Mouse (Mus musculus) heart, postnatal 0 days (tissue): Measurements from ENCODE around the gene Tmem82. TPM values are rescaled to one million over a fixed set of nuclear protein-coding genes. Genes with fewer than 3 reads are reported as not detected.

ENCODE experiments used
- ATAC-seq: fragments of 200-750 bp; cut with Nextera tagmentation; 2 replicates; pipeline ENCODE4 v1.8.0; 2017; ENCODE audit warnings: low read depth, moderate number of reproducible peaks, moderate library complexity; ENCODE audit not compliant: insufficient read depth
- DNase-seq: peaks from one replicate; pipeline ENCODE4 v3.0.0-alpha.2; 2016; ENCODE audit warnings: low spot score
- H3K27ac ChIP-seq: fragments of 300-500 bp; sonication (generic); 2 replicates; pipeline ENCODE4 v1.5.1; 2014; ENCODE audit warnings: low read depth, mild to moderate bottlenecking
- H3K27me3 ChIP-seq: fragments of 300-500 bp; sonication (generic); 2 replicates; pipeline ENCODE4 v1.6.1; 2014; ENCODE audit warnings: low read length, mixed read lengths; ENCODE audit not compliant: control insufficient read depth, insufficient read depth
- H3K36me3 ChIP-seq: fragments of 300-500 bp; sonication (generic); replicated peaks from 2 replicates; pipeline ENCODE4 v1.6.1; 2014; ENCODE audit warnings: low read length, mixed read lengths; ENCODE audit not compliant: control insufficient read depth, insufficient read depth
- H3K4me1 ChIP-seq: fragments of 300-500 bp; sonication (generic); 2 replicates; pipeline ENCODE4 v1.6.1; 2014; ENCODE audit warnings: antibody characterized with exemption; ENCODE audit not compliant: control insufficient read depth, insufficient read depth
- H3K4me2 ChIP-seq: fragments of 300-500 bp; sonication (generic); 2 replicates; pipeline ENCODE4 v1.6.1; 2014; ENCODE audit warnings: low read depth, mild to moderate bottlenecking, low read length, moderate library complexity
- H3K4me3 ChIP-seq: fragments of 300-500 bp; sonication (generic); 2 replicates; pipeline ENCODE4 v1.5.1; 2014; ENCODE audit warnings: low read depth, low read length
- H3K9ac ChIP-seq: fragments of 300-500 bp; sonication (generic); replicated peaks from 2 replicates; pipeline ENCODE4 v1.6.1; 2014; ENCODE audit warnings: low read depth, low read length, mixed read lengths
- H3K9me3 ChIP-seq: fragments of 300-500 bp; sonication (generic); replicated peaks from 2 replicates; pipeline ENCODE4 v1.6.1; 2016; ENCODE audit warnings: low read length; ENCODE audit not compliant: control insufficient read depth
- CTCF ChIP-seq: IDR thresholded peaks from 2 replicates; pipeline ENCODE4 v1.5.1; 2016; ENCODE audit warnings: antibody characterized with exemption, control low read depth, low read depth
- EP300 ChIP-seq: IDR thresholded peaks from 2 replicates; pipeline ENCODE4 v1.6.1; 2016; ENCODE audit warnings: antibody characterized with exemption, low read depth
- WGBS: fragments of 180-500 bp; shearing (Covaris S2); extraction: QIAGEN DNeasy Blood & Tissue Kit; methylation state at CpG from one replicate; pipeline ENCODE4 v1.1.7; 2014; 5-methylcytosine and 5-hydroxymethylcytosine counted together
- polyA plus RNA-seq: library from polyadenylated mRNA; unstranded; fragments of >200 nt; fragmentation: Nextera tagmentation; extraction: Ambion mirVana; gene quantifications from 2 replicates; pipeline ENCODE4 v1.2.1, GENCODE M21; 2015
- total RNA-seq: library from RNA; depleted of rRNA; stranded (reverse); fragments of >200 nt; gene quantifications from 2 replicates; pipeline ENCODE4 v1.2.3, GENCODE M21; 2014; ENCODE audit warnings: low replicate concordance; rRNA removed

Tmem82 gene
- total and polyA plus RNA-seq, 2 experiments from 2014 or later, result 6.1 to 6.8 TPM

- TF ChIP-seq CTCF (no peak), EP300 (no peak)
- Histone ChIP-seq H3K4me2 (no peak overlapping the region), H3K4me3 (no peak overlapping the region), H3K27me3 (no peaks in the 10 kb centered on the region), H3K36me3 (no peaks in the 10 kb centered on the region), H3K9me3 (no peaks in the 10 kb centered on the region), H3K9ac (no peak overlapping the region), H3K27ac (0 out of 2 replicates have a peak overlapping the region, but pooled peaks have one; percentile 11), H3K4me1 (no peaks in the 10 kb centered on the region)
- DNase-seq, result no peak
- WGBS, result 86% methylated on average over 3 of the region's 3 CpGs
- no peak for ATAC-seq
Observed at GRCm38 (mm10) chr4:141564660-141565059, 53.8 kb downstream of the Tmem82 start.

GRCm38 (mm10) chr4:141564209-141564608 lies 54.2 kb downstream of the Tmem82 start:
- no peak for DNase-seq
- no peaks in the 10 kb centered on the region for H3K9me3 ChIP-seq
- TF ChIP-seq EP300 (no peak), CTCF (no peak)
- H3K36me3 ChIP-seq, result no peaks in the 10 kb centered on the region
- no peak for ATAC-seq
- no peak overlapping the region for H3K4me2 ChIP-seq
- 0 out of 2 replicates have a peak overlapping the region, but pooled peaks have one; percentile 11 for H3K27ac ChIP-seq
- H3K9ac ChIP-seq, result no peak overlapping the region
- no peaks in the 10 kb centered on the region for H3K4me1 ChIP-seq
- H3K27me3 ChIP-seq, result no peaks in the 10 kb centered on the region
- 92% methylated on average over 4 of the region's 4 CpGs for WGBS
- H3K4me3 ChIP-seq, result no peak overlapping the region

Other genes with a start within 250 kb of the Tmem82 start
- not detected in 2 replicates for gene Clcnka, start 219.9 kb downstream of the Tmem82 start, total RNA-seq
- gene Clcnka, start 219.9 kb downstream of the Tmem82 start, polyA plus RNA-seq, result not detected in 2 replicates
- 0.23 and 0.65 TPM in 2 replicates for gene Clcnkb, start 202.6 kb downstream of the Tmem82 start, total RNA-seq
- gene Clcnkb, start 202.6 kb downstream of the Tmem82 start, polyA plus RNA-seq, result 0.58 and 0.87 TPM in 2 replicates
- gene Hspb7, start 197.9 kb downstream of the Tmem82 start, total RNA-seq, result 556 and 673 TPM in 2 replicates
- gene Hspb7, start 197.9 kb downstream of the Tmem82 start, polyA plus RNA-seq, result 195 and 203 TPM in 2 replicates
- gene Srarp, start 182.5 kb downstream of the Tmem82 start, total RNA-seq, result not detected in 2 replicates
- not detected in 2 replicates for gene Srarp, start 182.5 kb downstream of the Tmem82 start, polyA plus RNA-seq
- gene Zbtb17, start 174.0 kb downstream of the Tmem82 start, total RNA-seq, result 28.1 and 32.7 TPM in 2 replicates
- gene Zbtb17, start 174.0 kb downstream of the Tmem82 start, polyA plus RNA-seq, result 16.2 and 18.1 TPM in 2 replicates
- gene Spen, start 80.0 kb downstream of the Tmem82 start, total RNA-seq, result 2.3 and 5.9 TPM in 2 replicates
- 4.3 and 4.9 TPM in 2 replicates for gene Spen, start 80.0 kb downstream of the Tmem82 start, polyA plus RNA-seq
- 48.3 and 61.5 TPM in 2 replicates for gene Fblim1, start 12.5 kb downstream of the Tmem82 start, total RNA-seq
- 47.1 and 57.5 TPM in 2 replicates for gene Fblim1, start 12.5 kb downstream of the Tmem82 start, polyA plus RNA-seq
- 12.8 and 56.2 TPM in 2 replicates for gene Slc25a34, start 5.2 kb upstream of the Tmem82 start, total RNA-seq
- gene Slc25a34, start 5.2 kb upstream of the Tmem82 start, polyA plus RNA-seq, result 17.9 and 20.6 TPM in 2 replicates
- 43.3 and 52.9 TPM in 2 replicates for gene Plekhm2, start 46.3 kb upstream of the Tmem82 start, total RNA-seq
- gene Plekhm2, start 46.3 kb upstream of the Tmem82 start, polyA plus RNA-seq, result 5.6 and 7.0 TPM in 2 replicates
- gene Rsc1a1, start 67.0 kb upstream of the Tmem82 start, total RNA-seq, result 2.1 and 11.9 TPM in 2 replicates
- not detected in 2 replicates for gene Rsc1a1, start 67.0 kb upstream of the Tmem82 start, polyA plus RNA-seq
- 28.2 and 32.8 TPM in 2 replicates for gene Ddi2, start 104.8 kb upstream of the Tmem82 start, total RNA-seq
- 10.9 and 11.5 TPM in 2 replicates for gene Ddi2, start 104.8 kb upstream of the Tmem82 start, polyA plus RNA-seq
- 1.5 TPM in 1 of 2 replicates, not detected in the other for gene Agmat, start 128.0 kb upstream of the Tmem82 start, total RNA-seq
- 0.82 and 1.1 TPM in 2 replicates for gene Agmat, start 128.0 kb upstream of the Tmem82 start, polyA plus RNA-seq
- gene Dnajc16, start 172.3 kb upstream of the Tmem82 start, total RNA-seq, result 10.2 and 12.3 TPM in 2 replicates
- gene Dnajc16, start 172.3 kb upstream of the Tmem82 start, polyA plus RNA-seq, result 3.7 and 4.5 TPM in 2 replicates
- gene Casp9, start 175.0 kb upstream of the Tmem82 start, total RNA-seq, result 26.0 and 26.2 TPM in 2 replicates
- gene Casp9, start 175.0 kb upstream of the Tmem82 start, polyA plus RNA-seq, result 11.9 and 12.8 TPM in 2 replicates
- gene Cela2a, start 207.5 kb upstream of the Tmem82 start, total RNA-seq, result 2.1 TPM in 1 of 2 replicates, not detected in the other
- gene Cela2a, start 207.5 kb upstream of the Tmem82 start, polyA plus RNA-seq, result 0.20 and 0.21 TPM in 2 replicates
- gene Ctrc, start 227.7 kb upstream of the Tmem82 start, total RNA-seq, result not detected in 2 replicates
- gene Ctrc, start 227.7 kb upstream of the Tmem82 start, polyA plus RNA-seq, result not detected in 2 replicates